Mouse (Mus musculus) embryo, embryonic 11 days (tissue): ENCODE data around the gene Pdcd1lg2.

ENCODE experiments used
- DNase-seq: peaks from one replicate; pipeline ENCODE4 v3.0.0-alpha.2; 2015

Pdcd1lg2 gene

GRCm38 (mm10) chr19:29472946-29473345 is 62.2 kb downstream of the Pdcd1lg2 start:
- no peak for DNase-seq

GRCm38 (mm10) chr19:29474803-29475202 is 64.1 kb downstream of the Pdcd1lg2 start:
- DNase-seq: no peak

- DNase-seq: no peak
These were observed 64.5 kb downstream of the Pdcd1lg2 start for GRCm38 (mm10) chr19:29475210-29475620.

DNA sequence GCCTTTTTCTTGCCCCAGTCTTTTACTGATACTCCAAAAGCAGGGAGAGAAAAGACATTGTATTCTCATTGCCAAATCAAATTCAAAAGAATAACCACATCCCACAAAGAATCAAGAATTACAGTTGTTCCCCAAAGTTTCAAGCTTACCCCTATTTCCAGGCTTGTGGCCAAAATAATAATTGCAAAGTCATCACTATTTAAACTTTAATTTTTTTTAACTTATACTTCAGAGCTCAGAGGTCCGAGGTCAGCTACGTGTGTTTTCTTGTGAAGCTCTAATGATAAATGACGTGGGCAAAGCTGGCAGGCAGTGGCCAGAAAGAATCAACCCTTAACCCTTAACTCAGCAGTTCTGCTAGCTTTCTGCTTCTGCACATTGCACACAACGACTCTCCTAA is 67.9 kb downstream of the Pdcd1lg2 start:
- DNase-seq: no peak

DNA sequence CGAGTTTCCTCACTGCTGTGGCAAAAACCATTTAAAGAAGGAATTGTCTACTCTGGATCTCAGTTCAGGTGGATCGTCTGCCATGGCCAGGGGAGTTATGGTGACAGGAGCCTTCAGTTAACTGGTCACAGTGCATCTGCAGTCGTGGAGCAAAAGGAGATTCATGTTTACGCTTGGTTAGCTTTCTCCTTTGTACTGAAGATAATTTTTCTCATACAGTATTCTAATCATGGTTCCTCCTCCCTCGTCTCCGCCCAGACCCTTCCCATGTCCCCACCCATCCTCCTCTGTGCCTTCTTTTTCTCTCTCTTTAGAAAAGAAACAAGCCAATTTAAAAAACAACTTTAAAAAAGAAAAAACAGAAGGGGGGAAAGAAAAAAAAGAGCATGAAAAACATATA is 70.9 kb downstream of the Pdcd1lg2 start:
- no peak for DNase-seq

- DNase-seq: no peak
These were observed 71.4 kb downstream of the Pdcd1lg2 start for GRCm38 (mm10) chr19:29482148-29482547.

- no peak for DNase-seq
These were observed 71.9 kb downstream of the Pdcd1lg2 start for GRCm38 (mm10) chr19:29482637-29483036.

- DNase-seq: no peak
These were observed 72.7 kb downstream of the Pdcd1lg2 start for GRCm38 (mm10) chr19:29483386-29483785.

GRCm38 (mm10) chr19:29484537-29484936 is 73.8 kb downstream of the Pdcd1lg2 start:
- DNase-seq: no peak

DNA sequence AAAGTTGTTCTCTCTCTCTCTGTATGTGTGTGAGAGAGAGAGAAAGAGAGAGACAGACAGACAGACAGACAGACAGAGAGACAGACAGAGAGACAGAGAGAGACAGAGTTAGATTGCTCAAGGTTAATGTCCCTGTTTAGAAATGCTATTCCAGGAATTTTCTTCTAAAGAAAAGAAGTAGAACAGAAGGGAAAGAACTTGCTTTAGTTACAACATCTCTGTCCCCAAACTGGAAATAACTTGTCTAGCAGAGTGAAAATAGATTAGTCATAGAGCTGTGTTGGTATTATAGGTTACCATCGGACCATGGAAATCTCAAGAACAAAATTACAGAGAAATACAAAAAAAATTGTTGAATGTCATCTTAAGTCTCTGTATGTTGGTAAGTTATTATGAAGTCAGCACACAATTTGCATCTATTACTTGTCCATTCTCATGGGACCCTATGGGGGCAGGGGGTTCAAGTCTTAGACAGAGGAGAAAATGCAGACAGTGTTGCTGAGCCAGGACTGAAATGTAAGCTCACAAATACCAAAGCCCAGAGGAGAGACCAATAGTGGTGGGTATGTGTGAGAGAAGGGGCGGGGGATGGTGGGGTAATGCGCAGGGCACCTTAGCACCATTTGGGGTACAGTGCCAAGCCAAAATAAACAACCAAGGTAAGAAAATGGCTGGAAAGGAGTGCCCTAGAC is 74.7 kb downstream of the Pdcd1lg2 start:
- no peak for DNase-seq

DNA sequence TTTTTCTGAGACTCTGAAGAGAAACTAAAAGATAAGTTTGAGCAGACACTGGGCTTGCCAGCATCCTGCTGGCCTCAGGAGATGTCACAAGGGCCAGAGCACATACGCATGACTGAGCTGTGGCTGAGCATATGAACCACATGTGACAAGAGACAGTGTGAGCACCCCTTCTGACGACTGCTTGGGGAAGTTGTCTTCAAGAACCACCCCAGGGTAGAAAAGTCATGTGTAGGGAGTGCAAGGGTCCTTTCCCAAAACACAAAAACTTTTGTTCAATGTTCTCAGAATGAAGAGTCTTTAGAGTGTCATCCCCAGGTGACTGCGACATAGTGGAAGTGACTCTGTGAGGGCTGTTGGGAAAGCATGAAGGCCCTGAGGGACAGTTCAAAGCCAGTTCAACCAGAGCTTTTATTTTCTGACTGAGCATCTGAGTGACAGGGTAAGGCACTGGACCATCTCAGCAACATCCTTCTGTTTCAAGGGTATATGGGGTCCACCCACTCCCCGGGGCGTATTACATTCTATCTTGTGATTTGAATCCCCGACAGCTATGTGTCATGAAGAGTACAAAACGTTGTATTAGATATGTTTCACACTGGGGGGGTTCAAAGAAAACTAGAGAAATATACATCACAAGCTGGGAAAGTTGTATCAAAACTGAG is 76.0 kb downstream of the Pdcd1lg2 start:
- no peak for DNase-seq

GRCm38 (mm10) chr19:29487326-29488072 is 76.8 kb downstream of the Pdcd1lg2 start:
- no peak for DNase-seq

DNA sequence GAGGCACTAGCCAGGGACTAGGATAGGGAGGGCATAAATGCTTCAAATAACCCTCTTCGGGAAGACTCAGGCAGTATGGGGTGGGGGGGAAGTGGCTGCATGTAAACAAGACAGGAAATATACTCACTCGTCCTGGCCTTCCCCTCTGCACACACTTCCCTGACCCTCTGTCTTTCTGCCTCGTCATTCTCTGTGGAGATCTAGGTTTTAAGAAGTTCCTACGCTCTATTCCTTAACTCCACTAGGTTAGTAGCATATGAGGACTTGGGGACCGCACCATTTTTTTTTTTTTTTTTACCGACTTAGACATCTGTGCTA is 77.3 kb downstream of the Pdcd1lg2 start:
- DNase-seq: no peak

DNA sequence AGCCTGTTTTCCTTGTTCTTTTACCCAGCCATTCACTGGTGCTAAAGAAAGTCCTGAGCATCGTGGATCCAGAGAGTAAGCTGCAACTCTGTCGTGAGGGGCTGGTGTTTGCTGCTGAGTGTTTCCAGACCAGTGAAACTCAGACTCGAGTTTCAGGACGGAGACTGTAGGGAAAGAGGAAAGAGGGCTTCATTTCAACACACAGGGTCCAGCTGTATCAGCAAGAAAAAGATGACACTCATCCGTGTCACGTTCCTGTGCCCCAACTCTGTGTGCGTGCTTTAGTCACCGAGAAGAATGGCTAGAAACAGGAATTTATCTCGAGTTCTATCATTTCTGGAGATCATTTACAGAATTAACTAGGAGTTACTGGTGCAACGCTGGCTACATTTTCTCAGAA is 77.7 kb downstream of the Pdcd1lg2 start:
- DNase-seq: no peak

DNA sequence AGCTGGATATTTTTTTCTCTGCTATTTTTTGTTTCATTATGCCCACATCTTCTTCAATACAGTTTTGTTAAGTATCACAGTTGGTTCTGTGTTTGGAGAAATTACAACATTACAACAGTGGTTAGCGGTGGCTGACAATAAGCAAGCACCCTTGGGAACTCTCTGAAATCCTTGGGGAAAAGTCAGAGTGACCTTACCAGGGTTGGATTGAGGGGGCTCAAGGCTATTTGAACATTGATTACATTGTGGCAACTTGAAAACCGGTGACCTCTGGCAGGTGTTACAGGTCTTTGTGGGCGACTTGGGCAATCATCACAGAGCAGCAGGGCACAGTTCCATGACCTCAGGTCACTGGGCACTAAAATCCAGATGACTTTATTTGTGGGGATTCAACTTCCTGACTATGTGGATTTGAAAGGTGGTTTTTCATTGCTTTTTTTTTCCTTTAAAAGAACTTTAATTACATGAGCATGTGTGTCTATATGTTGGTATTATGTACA is 79.1 kb downstream of the Pdcd1lg2 start:
- DNase-seq: no peak

DNA sequence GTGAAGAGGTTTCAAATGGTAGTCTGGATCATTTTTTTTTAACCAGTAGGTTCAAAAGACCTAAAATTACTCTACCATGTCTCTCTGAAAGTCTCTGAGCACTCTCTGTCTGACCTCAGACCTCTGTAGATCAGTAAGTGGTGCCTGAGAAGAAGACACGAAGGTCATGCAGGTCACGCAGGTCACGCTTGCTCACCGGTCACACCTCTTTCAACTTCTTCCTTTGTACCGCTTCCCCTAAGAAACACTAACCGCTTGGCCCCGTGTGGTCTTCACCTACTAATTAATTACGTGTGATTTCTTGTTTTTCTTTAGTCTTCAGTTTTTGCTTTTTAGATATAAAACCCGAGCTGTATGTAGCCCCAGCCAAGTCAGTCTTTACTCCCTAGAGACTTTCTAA is 80.7 kb downstream of the Pdcd1lg2 start:
- no peak for DNase-seq

DNA sequence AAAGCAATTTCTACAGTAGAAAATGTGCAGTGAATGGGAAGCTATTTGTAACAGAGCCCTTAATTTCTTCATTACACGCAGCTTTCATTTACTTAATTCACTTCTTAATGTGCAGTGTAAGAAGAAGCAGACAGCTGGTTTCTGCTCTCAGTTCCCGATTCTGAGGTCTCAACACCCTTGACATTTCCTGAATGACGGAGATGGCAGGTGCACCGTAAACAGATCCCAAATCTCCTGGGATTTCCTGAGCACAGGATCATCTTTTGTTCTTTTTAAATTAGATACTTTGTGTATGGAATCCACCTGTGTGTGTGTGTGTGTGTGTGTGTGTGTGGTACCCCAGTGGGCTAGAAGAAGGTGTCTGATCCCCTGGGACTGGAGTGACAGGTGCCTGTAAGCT is 83.7 kb downstream of the Pdcd1lg2 start:
- no peak for DNase-seq

GRCm38 (mm10) chr19:29496001-29496597 is 85.4 kb downstream of the Pdcd1lg2 start:
- DNase-seq: no peak

GRCm38 (mm10) chr19:29496786-29497557 is 86.3 kb downstream of the Pdcd1lg2 start:
- no peak for DNase-seq

DNA sequence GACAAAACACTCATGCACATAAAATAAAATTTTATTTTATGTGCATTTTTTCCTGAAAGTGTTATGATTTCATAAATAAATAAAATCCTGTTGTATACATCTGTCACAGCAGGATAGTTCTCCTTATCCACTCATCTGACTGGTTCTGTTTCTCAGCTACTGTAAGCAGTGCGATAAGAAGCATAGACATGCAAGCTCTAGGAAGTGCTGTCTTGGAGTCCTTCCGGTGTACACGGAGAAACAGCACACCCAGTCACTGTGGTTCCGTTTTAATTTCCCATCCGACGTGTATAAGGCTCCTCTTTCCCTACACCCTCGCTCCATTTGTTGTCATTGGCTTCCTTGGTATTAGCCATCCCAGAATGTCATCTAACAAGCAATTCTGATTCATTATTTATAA is 87.2 kb downstream of the Pdcd1lg2 start:
- no peak for DNase-seq

- no peak for DNase-seq
These were observed 88.2 kb downstream of the Pdcd1lg2 start for GRCm38 (mm10) chr19:29498842-29499456.

DNA sequence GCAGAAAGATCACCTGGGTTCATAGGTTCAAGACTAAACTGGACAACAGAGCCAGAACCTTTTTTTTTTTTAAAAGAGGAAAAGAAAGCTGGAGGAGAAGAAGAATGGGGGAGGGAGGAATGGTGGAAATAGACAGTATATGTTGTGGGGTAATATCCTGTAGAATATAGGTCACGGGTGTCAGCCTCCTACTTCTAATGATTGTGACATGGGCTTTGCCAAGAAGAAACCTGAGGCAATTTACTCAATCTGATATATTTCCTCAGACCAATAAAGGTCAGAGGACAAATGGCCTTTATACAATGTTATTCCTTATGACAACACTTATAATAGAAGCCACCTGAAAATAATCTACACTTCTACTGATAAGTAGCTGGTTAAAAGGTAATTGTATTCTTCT is 89.6 kb downstream of the Pdcd1lg2 start:
- no peak for DNase-seq
